Mouse (Mus musculus) lung, adult 18-20 months (tissue): ENCODE measurements around the gene Fbxo9.

Experiments used
- DNase-seq, 2 experiments: peaks; one replicate each; pipeline ENCODE4 v3.0.0; 2022; ENCODE audit warnings: mixed read lengths in 2 of 2

Gene Fbxo9

GRCm38 (mm10) chr9:78064121-78064520 is 44.7 kb downstream of the Fbxo9 start:
- peak; percentile 8 to 22 for DNase-seq

DNA sequence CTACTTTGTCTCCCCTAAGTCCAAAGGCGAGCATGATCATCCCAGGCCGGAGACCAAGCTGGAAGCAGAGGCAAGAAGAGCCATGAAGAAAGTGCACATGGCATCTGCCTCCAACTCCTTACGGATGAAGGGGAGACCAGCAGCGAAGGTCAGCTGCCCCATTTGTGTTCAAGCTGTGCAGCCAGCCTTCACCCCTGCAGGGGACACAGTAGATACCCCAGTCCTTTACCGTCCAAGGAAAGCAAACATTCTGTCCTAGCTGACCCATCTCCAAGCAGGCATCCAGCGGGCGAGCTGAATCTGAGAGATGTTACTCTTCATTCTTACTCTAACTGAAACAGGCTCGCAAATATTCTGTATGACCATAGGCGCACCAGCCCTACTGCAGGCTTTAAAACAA is 46.5 kb downstream of the Fbxo9 start:
- no peak for DNase-seq

DNA sequence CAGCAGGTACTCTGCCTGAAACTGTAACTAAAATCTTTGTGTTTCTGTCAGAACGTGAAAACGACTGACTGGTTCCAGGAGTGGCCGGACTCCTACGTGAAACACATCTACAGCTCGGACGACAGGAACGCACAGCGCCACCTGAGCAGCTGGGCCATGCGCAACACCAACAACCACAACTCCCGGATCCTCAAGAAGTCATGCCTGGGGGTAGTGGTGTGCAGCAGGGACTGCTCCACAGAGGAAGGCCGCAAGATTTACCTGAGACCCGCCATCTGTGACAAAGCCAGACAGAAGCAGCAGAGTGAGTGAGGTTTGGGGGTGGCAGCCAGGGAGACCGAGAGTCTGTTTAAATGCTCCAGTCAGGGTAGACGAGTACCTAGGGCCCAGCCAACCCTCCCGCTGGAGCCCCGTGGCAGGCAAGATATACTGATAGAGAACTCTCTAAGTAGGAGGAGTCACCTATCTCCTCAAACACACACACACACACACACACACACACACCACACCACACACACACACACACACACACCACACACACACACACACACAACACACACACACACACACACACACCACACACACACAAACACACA is 49.2 kb downstream of the Fbxo9 start:
- no peak for DNase-seq

GRCm38 (mm10) chr9:78054298-78054697 is 54.6 kb downstream of the Fbxo9 start:
- DNase-seq, result no peak

GRCm38 (mm10) chr9:78053821-78054220 is 55.0 kb downstream of the Fbxo9 start:
- no peak for DNase-seq

- no peak for DNase-seq
These were observed 57.2 kb downstream of the Fbxo9 start, which contains the start of gene Gcm1 for GRCm38 (mm10) chr9:78051677-78052076. Gcm1 (plus strand) TSS chr9:78051924.

- DNase-seq, result no peak
These were observed 58.4 kb downstream of the Fbxo9 start for GRCm38 (mm10) chr9:78050452-78050970.

- DNase-seq, result peak; percentile 23 to 36
These were observed 62.1 kb downstream of the Fbxo9 start for GRCm38 (mm10) chr9:78046755-78047154.

- no peak for DNase-seq
These were observed 63.7 kb downstream of the Fbxo9 start for GRCm38 (mm10) chr9:78045171-78045570.

GRCm38 (mm10) chr9:78038755-78039489 is 69.9 kb downstream of the Fbxo9 start:
- DNase-seq, result peak; percentile 76 to 77

- DNase-seq, result no peak
These were observed 73.0 kb downstream of the Fbxo9 start for GRCm38 (mm10) chr9:78035831-78036230.

DNA sequence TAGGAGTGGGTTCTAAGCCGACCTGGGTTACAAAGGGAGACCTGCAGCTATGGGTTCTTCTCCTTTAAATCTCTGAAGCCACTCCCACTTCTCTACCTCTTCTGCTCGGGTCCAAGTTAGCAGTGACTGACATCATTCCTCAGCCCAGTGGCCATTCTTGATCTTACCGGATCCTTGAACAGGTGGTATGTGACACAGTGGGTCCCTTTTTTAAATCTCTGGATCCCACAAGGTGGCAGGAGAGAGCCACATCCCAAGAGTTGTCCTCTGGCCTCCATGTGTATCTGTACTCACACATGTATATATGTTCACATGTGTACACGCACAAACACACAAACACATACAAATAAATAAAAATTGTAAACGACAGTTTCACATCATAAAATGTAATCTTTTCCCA is 73.6 kb downstream of the Fbxo9 start:
- DNase-seq, result no peak

GRCm38 (mm10) chr9:78032930-78033329 is 75.9 kb downstream of the Fbxo9 start:
- no peak for DNase-seq
